Comparison of ENCODE assay signal across 8 mouse cellular contexts in the genomic region with DNA sequence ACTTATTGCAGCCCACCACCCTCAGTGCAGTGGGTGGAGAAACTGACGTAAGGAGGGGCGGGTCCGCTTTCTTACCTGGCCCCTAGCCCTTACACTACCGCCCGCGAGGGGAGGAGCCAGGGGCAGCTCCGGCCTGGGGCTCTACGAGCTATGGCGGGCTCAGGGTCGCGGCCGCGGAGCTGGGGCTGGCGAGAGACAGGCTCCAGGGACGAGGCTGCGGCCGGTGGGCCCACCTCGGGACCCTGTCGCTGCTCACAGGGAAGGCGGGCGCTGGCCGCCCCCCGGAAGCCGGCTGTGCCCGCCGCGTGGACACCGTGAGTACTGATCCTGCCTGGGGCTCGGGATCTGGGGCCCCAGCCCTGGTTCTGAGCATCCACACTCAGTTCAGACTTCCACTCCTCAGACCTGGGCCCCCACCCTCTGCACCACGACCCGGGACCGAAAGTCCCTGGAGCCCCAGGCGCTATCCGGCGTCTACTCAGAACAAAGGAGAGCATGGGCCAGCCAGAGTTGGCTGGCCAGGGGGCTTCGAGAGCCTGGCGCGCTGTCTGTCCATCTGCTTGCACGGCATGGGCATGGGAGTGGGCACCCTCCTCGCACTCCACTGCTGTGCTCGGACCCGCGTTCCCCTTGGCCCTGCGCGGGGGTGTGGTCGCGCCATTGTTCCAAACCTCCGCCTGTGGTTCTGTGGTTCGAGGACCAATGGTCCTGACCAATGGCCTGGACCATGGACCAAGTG. TPM values are rescaled to one million over a fixed set of nuclear protein-coding genes. Genes with fewer than 3 reads are reported as not detected.
DNase-seq lines count a peak whose midpoint lies in the region; ATAC-seq and TF ChIP-seq lines count a peak whose summit lies in the region.

No protein-coding gene starts in this region.

- peak overlapping the region; percentile 77 for H3K4me2 ChIP-seq in limb, embryonic 13.5 days (replicated peaks)
- H3K4me2 ChIP-seq in midbrain, embryonic 12.5 days (replicated peaks), result peak overlapping the region; percentile 68

- no peak overlapping the region for H3K27ac ChIP-seq in ES-Bruce4 (ENCODE audit: insufficient read depth, low read length)
- H3K27ac ChIP-seq in limb, embryonic 13.5 days, result peak overlapping the region; percentile 73; the same call in 1 of the 2 replicates
- H3K27ac ChIP-seq in midbrain, embryonic 12.5 days (replicated peaks), result peak overlapping the region; percentile 71

- no peaks in the 10 kb centered on the region for H3K27me3 ChIP-seq in ES-Bruce4 (ENCODE audit: control insufficient read depth, insufficient read depth, low read length, poor library complexity, severe bottlenecking)
- no peaks in the 10 kb centered on the region for H3K27me3 ChIP-seq in limb, embryonic 13.5 days
- H3K27me3 ChIP-seq in midbrain, embryonic 12.5 days, result no peaks in the 10 kb centered on the region

- H3K36me3 ChIP-seq in ES-Bruce4 (ENCODE audit: control insufficient read depth, insufficient read depth, low read length, poor library complexity, severe bottlenecking), result no peaks in the 10 kb centered on the region
- H3K36me3 ChIP-seq in limb, embryonic 13.5 days, result peaks cover 25% of the 10 kb centered on the region
- peaks cover 29% of the 10 kb centered on the region for H3K36me3 ChIP-seq in midbrain, embryonic 12.5 days

- intact Hi-C loops in heart, postnatal 14 days (cut with DNase I), result loop anchor here (2.0 kb wide), 1 partner anchor 87 kb away; a partner anchor contains a TSS

- TF ChIP-seq EP300 in ES-Bruce4 (IDR thresholded peaks at IDR 0.05; ENCODE audit: insufficient read depth, low read depth, low read length), result no peak

- no peak for TF ChIP-seq POLR2A in ES-Bruce4 (IDR thresholded peaks at IDR 0.05; ENCODE audit: insufficient read depth, low read length)

- peaks cover 2% of the 10 kb centered on the region for H3K4me1 ChIP-seq in ES-Bruce4 (ENCODE audit: control insufficient read depth, insufficient read depth, low read length)
- peaks cover 15% of the 10 kb centered on the region for H3K4me1 ChIP-seq in limb, embryonic 13.5 days
- H3K4me1 ChIP-seq in midbrain, embryonic 12.5 days, result peaks cover 12% of the 10 kb centered on the region

- peak overlapping the region; percentile 50 for H3K4me3 ChIP-seq in ES-Bruce4 (ENCODE audit: low read depth, low read length)
- peak overlapping the region; percentile 83 for H3K4me3 ChIP-seq in limb, embryonic 13.5 days
- H3K4me3 ChIP-seq in midbrain, embryonic 12.5 days, result peak overlapping the region; percentile 79

- ATAC-seq in limb, embryonic 13.5 days (ENCODE audit: low FRiP score, low read depth), result peak; percentile 94
- ATAC-seq in midbrain, embryonic 12.5 days (ENCODE audit: low FRiP score, low read depth), result peak; percentile 87

- WGBS in limb, embryonic 13.5 days, result 1% methylated on average over 42 of the region's 49 CpGs
- WGBS in midbrain, embryonic 12.5 days, result under 1% methylated on average over 49 of the region's 49 CpGs

- H3K9me3 ChIP-seq in ES-Bruce4 (replicated peaks; ENCODE audit: control insufficient read depth, insufficient read depth, low read length, poor library complexity, severe bottlenecking), result no peaks in the 10 kb centered on the region
- no peaks in the 10 kb centered on the region for H3K9me3 ChIP-seq in limb, embryonic 13.5 days
- H3K9me3 ChIP-seq in midbrain, embryonic 12.5 days, result no peaks in the 10 kb centered on the region

- H3K9ac ChIP-seq in ES-Bruce4 (ENCODE audit: low read depth, poor library complexity, severe bottlenecking), result peak overlapping the region; percentile 71
- peak overlapping the region; percentile 95 for H3K9ac ChIP-seq in limb, embryonic 13.5 days
- peak overlapping the region; percentile 94 for H3K9ac ChIP-seq in midbrain, embryonic 12.5 days (replicated peaks)

- DNase-seq in adrenal gland, adult 2 months, result peak; percentile 58
- DNase-seq in adrenal gland, postnatal 4 days (ENCODE audit: low spot score in 2 of 2), result no peak
- DNase-seq in embryo, embryonic 9.5 days (ENCODE audit: extremely low spot score), result peak; percentile 76
- DNase-seq in heart, postnatal 14 days, result peak; percentile 54
- DNase-seq in thymus, postnatal 25 days, result peak; percentile 65

- TF ChIP-seq CTCF in ES-Bruce4 (IDR thresholded peaks at IDR 0.05; ENCODE audit: low read depth, low read length), result no peak

RNA-seq across cellular contexts. Expression of a gene that starts 23.8 kb away (rescaled TPM):
- total RNA-seq in adrenal gland, adult 2 months (2021), result 100 to 1,000 TPM; 160 to 168 TPM
- 123 and 134 TPM in 2 replicates for polyA plus RNA-seq in adrenal gland, adult 2 months (2012; rRNA removed)
- 100 to 1,000 TPM; 215 to 240 TPM for total RNA-seq in adrenal gland, postnatal 4 days (2021)
- 71.7 and 76.9 TPM in 2 replicates for polyA plus RNA-seq in ES-Bruce4 (2011; ENCODE audit: insufficient read depth, insufficient read length, low read depth, missing spikeins)
- 100 to 1,000 TPM; 149 to 154 TPM for total RNA-seq in heart, postnatal 14 days (2021)
- polyA plus RNA-seq in limb, embryonic 13.5 days (2015; fragmentation: Nextera tagmentation; extraction: Ambion mirVana), result 185 and 200 TPM in 2 replicates
- 206 and 208 TPM in 2 replicates for polyA plus RNA-seq in midbrain, embryonic 12.5 days (2016; fragmentation: Nextera tagmentation; extraction: Ambion mirVana)

RNA-seq across cellular contexts. Expression of a gene that starts 24.0 kb away (rescaled TPM):
- total RNA-seq in adrenal gland, adult 2 months (2021), result 10 to 100 TPM; 15.5 to 31.7 TPM
- 14.7 and 15.9 TPM in 2 replicates for polyA plus RNA-seq in adrenal gland, adult 2 months (2012; rRNA removed)
- total RNA-seq in adrenal gland, postnatal 4 days (2021), result 10 to 100 TPM; 10.7 to 14.5 TPM
- polyA plus RNA-seq in ES-Bruce4 (2011; ENCODE audit: insufficient read depth, insufficient read length, low read depth, missing spikeins), result 2.6 and 2.8 TPM in 2 replicates
- 1 to 10 TPM; 3.8 to 4.6 TPM for total RNA-seq in heart, postnatal 14 days (2021)
- polyA plus RNA-seq in limb, embryonic 13.5 days (2015; fragmentation: Nextera tagmentation; extraction: Ambion mirVana), result 11.4 and 13.0 TPM in 2 replicates
- 13.5 and 15.8 TPM in 2 replicates for polyA plus RNA-seq in midbrain, embryonic 12.5 days (2016; fragmentation: Nextera tagmentation; extraction: Ambion mirVana)

RNA-seq across cellular contexts. Expression of a gene that starts 35.9 kb away (rescaled TPM):
- 10 to 100 TPM; 12.8 to 14.8 TPM for total RNA-seq in adrenal gland, adult 2 months (2021)
- 55.1 and 55.3 TPM in 2 replicates for polyA plus RNA-seq in adrenal gland, adult 2 months (2012; rRNA removed)
- 10 to 100 TPM; 28.0 to 28.4 TPM for total RNA-seq in adrenal gland, postnatal 4 days (2021)
- polyA plus RNA-seq in ES-Bruce4 (2011; ENCODE audit: insufficient read depth, insufficient read length, low read depth, missing spikeins), result 10.1 and 14.0 TPM in 2 replicates
- 1 to 10 TPM; 6.4 to 8.3 TPM for total RNA-seq in heart, postnatal 14 days (2021)
- 14.4 and 17.6 TPM in 2 replicates for polyA plus RNA-seq in limb, embryonic 13.5 days (2015; fragmentation: Nextera tagmentation; extraction: Ambion mirVana)
- polyA plus RNA-seq in midbrain, embryonic 12.5 days (2016; fragmentation: Nextera tagmentation; extraction: Ambion mirVana), result 6.8 and 11.2 TPM in 2 replicates

Comparison
In these comparisons a context has a peak if more than half of its experiments do, and no peak if none do; other contexts are left out.
1. DNase-seq: peak in adrenal gland, adult 2 months (single experiment), embryo, embryonic 9.5 days (single experiment), heart, postnatal 14 days (2 of 2) and thymus, postnatal 25 days (single experiment); none in adrenal gland, postnatal 4 days (0 of 2).
2. Peak in every context shown above with its lines, with median percentiles within 50 percentile points of each other: H3K4me3 ChIP-seq and H3K9ac ChIP-seq.